In genomic region chr8:61833211-61833610, GRCm38 (mm10) we compare ENCODE assay signal across 17 mouse cellular contexts.
"Had no signal": no experiment of that assay in that cellular context is flagged by ENCODE, and none has a peak within 500 bp of the region (broad histone marks: within the 10 kb centered on the region; RNA-seq: fewer than 3 reads in every experiment).

No protein-coding gene starts in this region.

- ATAC-seq: liver, embryonic 12.5 days had no signal

- DNase-seq: kidney, postnatal 10 days; kidney, postnatal 4 days; left cerebral cortex, postnatal 4 days; lung, embryonic 14.5 days; lung, postnatal 10 days; lung, postnatal 4 days; midbrain, embryonic 14.5 days; right cerebral cortex, adult 18-20 months; right cerebral cortex, postnatal 25 days; thymus, postnatal 14 days had no signal

- H3K9me3 ChIP-seq: limb, embryonic 15.5 days; liver, embryonic 12.5 days; midbrain, embryonic 10.5 days; neural tube, embryonic 15.5 days had no signal

- H3K36me3 ChIP-seq: limb, embryonic 15.5 days; liver, embryonic 12.5 days; midbrain, embryonic 10.5 days; neural tube, embryonic 15.5 days had no signal

- H3K4me3 ChIP-seq: layer of hippocampus, adult 2 months; limb, embryonic 15.5 days; liver, embryonic 12.5 days; midbrain, embryonic 10.5 days; myocyte; neural tube, embryonic 15.5 days had no signal

- H3K27me3 ChIP-seq: limb, embryonic 15.5 days; liver, embryonic 12.5 days; neural tube, embryonic 15.5 days had no signal

- H3K9ac ChIP-seq: limb, embryonic 15.5 days; liver, embryonic 12.5 days; lung, embryonic 14.5 days; neural tube, embryonic 15.5 days had no signal

- H3K4me1 ChIP-seq: liver, embryonic 12.5 days; midbrain, embryonic 10.5 days; neural tube, embryonic 15.5 days had no signal

- H3K27ac ChIP-seq: layer of hippocampus, adult 2 months; limb, embryonic 15.5 days; liver, embryonic 12.5 days; midbrain, embryonic 10.5 days; neural tube, embryonic 15.5 days; stomach, postnatal 0 days had no signal

- H3K4me2 ChIP-seq: limb, embryonic 15.5 days; liver, embryonic 12.5 days; lung, embryonic 14.5 days; neural tube, embryonic 15.5 days had no signal
